Mouse (Mus musculus) ES-E14 (cell line): ENCODE data around the gene Tent4a. TPM values are rescaled to one million over a fixed set of nuclear protein-coding genes. Genes with fewer than 3 reads are reported as not detected.

Source experiments
- DNase-seq: peaks from one replicate; pipeline ENCODE4 v3.0.0-alpha.2; 2013; ENCODE audit warnings: low read depth, low spot score
- H3K27ac ChIP-seq: 2 replicates; pipeline ENCODE4 v1.5.1; 2012; ENCODE audit warnings: low read depth, mild to moderate bottlenecking, low read length, moderate library complexity, mixed read lengths; ENCODE audit not compliant: poor library complexity, insufficient read depth, severe bottlenecking
- H3K36me3 ChIP-seq: 2 replicates; pipeline ENCODE4 v1.6.1; 2012; ENCODE audit warnings: mild to moderate bottlenecking, low read length, moderate library complexity, mixed read lengths; ENCODE audit not compliant: control insufficient read depth, poor library complexity, insufficient read depth, severe bottlenecking
- H3K4me1 ChIP-seq, 2 experiments: fragments of 150-350 bp in 1 of 2; sonication (generic) in 1 of 2; 2 replicates each; pipeline ENCODE4 v1.6.1; 2012; ENCODE audit warnings: low read length in 2 of 2, mild to moderate bottlenecking in 1 of 2, mixed read lengths in 1 of 2; ENCODE audit not compliant: control insufficient read depth in 2 of 2, insufficient read depth in 2 of 2, poor library complexity in 1 of 2
- H3K4me3 ChIP-seq, 2 experiments: fragments of 150-350 bp in 1 of 2; sonication (generic) in 1 of 2; 2 replicates each; pipeline ENCODE4 v1.5.1; 2012; ENCODE audit warnings: low read length in 2 of 2, low read depth in 1 of 2, mild to moderate bottlenecking in 1 of 2, mixed read lengths in 1 of 2; ENCODE audit not compliant: insufficient read depth in 1 of 2, poor library complexity in 1 of 2, severe bottlenecking in 1 of 2
- H3K9ac ChIP-seq: 2 replicates; pipeline ENCODE4 v1.6.1; 2012; ENCODE audit warnings: low read depth, mild to moderate bottlenecking, low read length, mixed read lengths; ENCODE audit not compliant: poor library complexity, insufficient read depth, severe bottlenecking
- H3K9me3 ChIP-seq: fragments of 150-350 bp; sonication (generic); 2 replicates; pipeline ENCODE4 v1.6.1; 2012; ENCODE audit warnings: low read depth, mild to moderate bottlenecking, low read length; ENCODE audit not compliant: control insufficient read depth, insufficient read depth
- CHD2 ChIP-seq: IDR thresholded peaks from 2 replicates; pipeline ENCODE4 v1.6.1; 2014; ENCODE audit warnings: mild to moderate bottlenecking, low read depth, low read length, inconsistent platforms
- HCFC1 ChIP-seq: IDR thresholded peaks from 2 replicates; pipeline ENCODE4 v1.6.1; 2012; ENCODE audit warnings: low read length, inconsistent platforms, borderline replicate concordance; ENCODE audit not compliant: insufficient read depth
- MAFK ChIP-seq: IDR thresholded peaks from 2 replicates; pipeline ENCODE4 v1.6.1; 2014; ENCODE audit warnings: mild to moderate bottlenecking, low read depth, low read length, inconsistent platforms; ENCODE audit not compliant: insufficient read depth
- ZC3H11A ChIP-seq: IDR thresholded peaks from 2 replicates; pipeline ENCODE4 v1.6.1; 2012; ENCODE audit warnings: low read depth, mild to moderate bottlenecking, inconsistent platforms, low read length, borderline replicate concordance
- ZNF384 ChIP-seq: IDR thresholded peaks from 2 replicates; pipeline ENCODE4 v1.6.1; 2012; ENCODE audit warnings: low read depth, low read length, inconsistent platforms
- in situ Hi-C, 2 experiments: fragments of 600-800 bp; cut with MboI; formaldehyde crosslinking; loops; one replicate each; pipeline ENCODE4 v1.15.1; 2025; ENCODE audit warnings: low sequenced_read_pairs in 2 of 2, inconsistent platforms in 1 of 2; ENCODE audit not compliant: unreplicated experiment in 2 of 2
- total RNA-seq: library from RNA; depleted of rRNA; stranded (reverse); fragments of 300-350 nt; gene quantifications from 2 replicates; pipeline ENCODE4 v1.2.3, GENCODE M21; 2012

Gene Tent4a
- total RNA-seq, 1 experiment: 20.0 TPM

GRCm38 (mm10) chr13:69502157-69502750, 32.2 kb downstream of the Tent4a start:
- peaks cover 58% of the 10 kb centered on the region for H3K36me3 ChIP-seq
- DNase-seq: no peak
- in situ Hi-C loops: no loop called here

DNA sequence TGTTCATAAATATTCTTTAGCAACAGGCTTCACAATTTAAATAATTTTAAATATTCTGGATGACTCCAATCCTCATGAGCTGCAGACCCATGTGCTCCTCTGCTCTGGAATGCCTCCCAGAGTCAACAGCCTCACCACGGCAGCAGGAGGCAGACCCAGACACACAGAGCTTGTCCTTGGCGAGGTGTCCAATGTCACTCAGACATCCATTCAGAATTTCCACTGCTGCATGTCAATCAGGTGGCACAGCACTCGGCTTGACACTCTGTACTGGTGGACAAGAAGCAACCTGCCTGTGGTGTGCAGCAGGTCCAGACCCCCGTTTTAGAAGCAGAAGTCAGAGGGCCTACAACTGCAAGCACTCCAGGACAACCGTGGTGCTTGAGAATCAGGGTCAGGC, 36.1 kb downstream of the Tent4a start:
- Histone ChIP-seq H3K9ac (no peak overlapping the region), H3K27ac (no peak overlapping the region), H3K9me3 (no peaks in the 10 kb centered on the region), H3K4me1 (no peaks in the 10 kb centered on the region), H3K4me3 (no peak overlapping the region), H3K36me3 (peaks cover 44% of the 10 kb centered on the region)
- TF ChIP-seq CHD2: no peak
- no peak for TF ChIP-seq ZNF384
- no peak for TF ChIP-seq MAFK
- TF ChIP-seq HCFC1: no peak
- TF ChIP-seq ZC3H11A: no peak
- no peak for DNase-seq
- in situ Hi-C loops: no loop called here

More at GRCm38 (mm10) chr13:69502157-69502750, 32.2 kb downstream of the Tent4a start:
- TF ChIP-seq HCFC1: no peak
- no peak for TF ChIP-seq MAFK
- TF ChIP-seq ZNF384: no peak
- TF ChIP-seq ZC3H11A: no peak
- TF ChIP-seq CHD2: no peak
- H3K9me3 ChIP-seq: no peaks in the 10 kb centered on the region
- no peak overlapping the region for H3K4me3 ChIP-seq
- no peaks in the 10 kb centered on the region for H3K4me1 ChIP-seq
- H3K9ac ChIP-seq: no peak overlapping the region
- H3K27ac ChIP-seq: no peak overlapping the region

GRCm38 (mm10) chr13:69492876-69493463, 41.4 kb downstream of the Tent4a start:
- H3K36me3 ChIP-seq: peaks cover 3% of the 10 kb centered on the region; the same call in 1 of the 2 replicates
- DNase-seq: peak; percentile 88
- no peak overlapping the region for H3K9ac ChIP-seq
- H3K4me1 ChIP-seq: no peaks in the 10 kb centered on the region
- H3K27ac ChIP-seq: no peak overlapping the region
- H3K4me3 ChIP-seq: no peak overlapping the region
- TF ChIP-seq HCFC1 (no peak), ZNF384 (0 out of 2 replicates have a peak, but pooled peaks have one; percentile 19), ZC3H11A (0 out of 2 replicates have a peak, but pooled peaks have one; percentile 41), CHD2 (no peak), MAFK (no peak)
- in situ Hi-C loops: no loop called here
- no peaks in the 10 kb centered on the region for H3K9me3 ChIP-seq

- DNase-seq: no peak
- H3K4me3 ChIP-seq: no peak overlapping the region
- in situ Hi-C loops: no loop called here
- H3K9ac ChIP-seq: no peak overlapping the region
- no peak for TF ChIP-seq ZC3H11A
- no peaks in the 10 kb centered on the region for H3K9me3 ChIP-seq
- no peaks in the 10 kb centered on the region for H3K4me1 ChIP-seq
- no peak overlapping the region for H3K27ac ChIP-seq
- no peaks in the 10 kb centered on the region for H3K36me3 ChIP-seq
Measured at GRCm38 (mm10) chr13:69489777-69490176, 44.6 kb downstream of the Tent4a start.
